Mouse (Mus musculus): ENCODE measurements around the gene Aire.

The Aire gene

DNA sequence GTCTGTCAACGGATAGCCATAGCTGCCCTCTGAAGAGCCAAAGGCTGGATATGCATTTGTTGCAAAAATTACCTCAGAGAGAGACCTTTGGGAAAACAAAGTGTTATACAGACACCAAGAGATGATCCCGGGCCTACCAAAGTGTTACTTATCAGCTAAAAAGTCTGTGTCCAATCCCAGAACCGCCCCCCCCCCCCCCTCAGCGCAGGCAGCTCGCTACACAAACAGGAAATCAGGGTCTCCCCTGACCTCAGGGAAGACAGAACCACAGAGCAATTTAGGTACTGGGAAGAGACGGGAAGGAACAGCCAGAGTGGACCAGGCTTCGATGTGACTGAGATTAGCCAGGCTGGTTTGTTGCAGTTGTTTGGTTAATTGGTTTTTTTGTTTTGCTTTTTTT lies 36.2 kb downstream of the Aire start:
- DNase-seq = no peak

DNA sequence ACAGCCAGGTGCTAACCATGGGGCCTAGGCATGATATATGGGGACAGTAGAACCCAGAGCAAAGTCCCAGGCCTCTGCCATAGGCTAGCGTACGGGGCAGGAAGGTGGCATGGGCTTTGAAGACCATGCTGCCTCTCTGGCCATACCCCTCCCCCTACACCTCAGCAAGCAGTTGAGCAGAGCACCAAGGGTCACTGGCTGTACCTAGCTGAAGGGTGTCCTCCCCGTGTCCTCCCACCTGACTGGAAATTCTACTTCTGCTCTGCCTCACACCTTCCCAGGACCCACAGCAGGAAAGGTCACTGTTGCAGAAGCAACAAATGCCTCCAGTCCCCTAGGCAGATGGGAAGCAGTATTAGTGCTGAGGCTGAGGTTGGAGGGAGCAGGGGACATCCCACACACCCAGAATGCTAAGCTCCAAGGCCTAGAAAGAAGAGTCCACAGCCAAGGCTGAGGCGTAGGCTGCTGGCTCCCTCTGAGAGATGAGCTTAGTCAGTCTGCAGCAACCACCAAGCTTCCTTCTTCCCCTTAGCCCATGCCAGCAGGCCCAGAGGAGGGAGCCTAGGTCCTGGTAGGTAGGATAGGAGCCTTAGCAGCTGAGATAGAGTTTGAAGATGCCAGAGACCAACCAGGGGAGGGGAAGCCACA lies 37.5 kb downstream of the Aire start:
- DNase-seq = peak; percentile 54

DNA sequence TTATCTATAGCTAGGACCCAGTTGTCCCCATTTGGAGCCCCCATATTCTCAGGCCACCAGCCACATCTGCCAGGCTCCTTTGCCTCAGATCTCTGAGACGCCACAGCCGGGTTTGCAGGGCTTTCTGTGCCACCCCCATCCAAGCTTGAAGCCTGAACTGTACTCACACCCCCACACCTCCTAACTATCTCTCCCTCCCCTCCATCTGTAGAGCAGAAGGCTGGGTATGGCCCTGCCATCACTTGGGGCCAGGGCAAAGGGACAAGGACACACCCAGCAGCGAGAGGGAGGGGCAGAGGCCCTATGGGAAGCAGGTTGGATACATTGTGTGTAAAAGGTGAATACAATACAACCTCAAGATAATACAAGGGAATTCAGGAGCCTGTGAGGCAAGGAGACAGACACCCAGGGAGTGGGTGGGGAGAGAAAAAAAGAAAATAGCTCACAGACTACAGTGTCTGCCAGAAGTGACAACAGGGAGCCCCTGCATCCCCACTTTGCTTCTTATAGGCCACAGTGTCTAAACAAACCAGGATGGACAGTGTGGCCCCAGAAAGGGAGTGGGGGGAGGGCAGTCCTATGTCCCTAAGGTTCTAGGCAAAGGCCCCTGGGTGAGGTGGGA lies 38.8 kb downstream of the Aire start:
- peak; percentile 78 for DNase-seq

DNA sequence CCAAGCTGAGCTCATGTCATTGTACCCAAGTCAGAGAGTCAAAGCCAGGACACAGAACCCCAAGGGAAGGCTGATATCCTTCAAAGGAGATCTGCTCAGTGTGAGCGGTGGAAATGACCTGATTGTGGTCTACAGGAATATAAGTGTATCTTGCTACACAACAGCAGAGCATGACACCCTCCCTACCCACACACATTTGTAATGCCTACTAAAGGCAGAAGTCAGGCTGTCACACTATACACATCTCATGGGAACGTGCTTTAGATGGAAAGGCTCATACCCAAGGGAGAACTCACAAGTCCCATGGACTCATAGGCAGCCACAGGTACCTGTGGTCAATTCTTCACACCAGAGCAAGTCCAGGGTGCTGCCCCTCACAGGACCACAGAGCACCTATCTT lies 41.1 kb downstream of the Aire start:
- DNase-seq = no peak

DNA sequence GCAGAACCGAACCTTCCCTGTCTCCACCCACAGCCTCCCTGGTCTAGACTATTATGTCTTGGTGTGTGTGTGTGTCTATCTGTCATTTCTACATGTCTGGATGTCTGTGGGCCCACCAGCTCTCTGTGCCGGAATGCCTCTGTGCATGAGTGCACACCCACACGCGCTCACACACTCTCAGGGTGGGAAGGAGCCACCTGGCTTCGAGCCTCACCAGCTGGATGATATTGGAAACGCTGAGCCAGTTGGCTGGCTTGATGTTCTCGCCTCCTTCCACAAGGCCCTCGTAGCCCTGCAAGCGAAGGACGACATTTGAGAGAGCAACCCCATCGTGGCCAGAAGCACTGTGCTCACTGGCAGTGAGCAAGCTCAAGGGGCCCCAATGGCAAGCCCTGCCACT lies 41.6 kb downstream of the Aire start:
- peak; percentile 94 for DNase-seq

DNA sequence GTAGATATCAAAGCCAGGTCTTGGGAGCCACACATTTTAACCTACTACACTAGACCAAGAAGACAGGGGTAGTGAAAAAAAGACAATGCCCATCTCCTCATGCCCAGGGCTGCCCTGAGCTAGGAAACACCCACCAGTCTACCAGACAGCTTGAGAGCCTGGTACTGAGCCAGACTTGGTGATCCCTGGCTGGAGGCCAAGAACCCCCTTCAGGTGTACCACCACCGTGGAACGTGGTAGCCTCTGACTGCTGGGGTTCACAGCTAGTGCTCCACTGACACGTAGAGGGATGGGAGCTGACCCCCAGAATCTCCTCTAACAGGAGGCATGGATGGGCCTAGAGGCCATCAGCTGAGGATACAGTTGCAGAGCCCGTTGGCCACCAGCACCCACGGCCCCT lies 43.2 kb downstream of the Aire start:
- DNase-seq = no peak

DNA sequence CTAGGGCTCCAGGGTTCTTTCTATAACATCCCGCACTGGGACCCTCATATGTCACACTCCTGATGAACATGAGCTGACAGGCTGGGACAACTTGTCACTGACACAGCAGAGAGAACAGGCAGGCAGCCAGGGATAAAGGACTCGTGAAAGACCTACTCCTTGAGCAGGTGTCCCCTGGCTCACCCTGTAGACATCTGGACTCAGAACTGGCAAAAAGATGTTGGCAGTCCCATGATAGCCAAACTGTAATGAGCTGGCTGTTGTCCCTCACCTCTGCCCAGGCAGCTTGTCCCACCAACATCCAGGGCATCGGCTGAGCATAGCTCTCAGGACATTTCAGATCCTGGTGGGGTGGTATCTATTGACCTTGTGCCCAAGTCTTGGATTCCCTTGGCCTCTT lies 47.8 kb downstream of the Aire start:
- no peak for DNase-seq

DNA sequence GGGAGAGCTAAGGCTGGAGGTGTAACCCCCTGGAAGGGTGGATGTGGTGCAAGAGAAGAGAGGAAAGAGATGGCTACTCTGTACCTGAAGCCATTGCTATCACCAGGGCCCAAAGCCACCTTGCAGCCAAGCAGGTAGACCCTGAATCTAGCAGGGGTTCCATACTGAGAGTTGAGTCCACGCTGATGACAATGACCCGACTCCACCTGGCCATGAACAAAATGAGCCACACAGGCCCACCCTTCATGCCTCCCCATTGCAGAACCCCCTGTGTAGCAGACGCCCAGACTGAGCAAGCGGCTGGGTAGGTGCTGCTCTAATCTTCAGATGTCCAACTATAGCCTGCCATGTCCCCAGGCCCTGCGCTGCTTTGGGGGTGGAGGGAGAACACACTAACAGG lies 57.6 kb downstream of the Aire start:
- no peak for DNase-seq

DNA sequence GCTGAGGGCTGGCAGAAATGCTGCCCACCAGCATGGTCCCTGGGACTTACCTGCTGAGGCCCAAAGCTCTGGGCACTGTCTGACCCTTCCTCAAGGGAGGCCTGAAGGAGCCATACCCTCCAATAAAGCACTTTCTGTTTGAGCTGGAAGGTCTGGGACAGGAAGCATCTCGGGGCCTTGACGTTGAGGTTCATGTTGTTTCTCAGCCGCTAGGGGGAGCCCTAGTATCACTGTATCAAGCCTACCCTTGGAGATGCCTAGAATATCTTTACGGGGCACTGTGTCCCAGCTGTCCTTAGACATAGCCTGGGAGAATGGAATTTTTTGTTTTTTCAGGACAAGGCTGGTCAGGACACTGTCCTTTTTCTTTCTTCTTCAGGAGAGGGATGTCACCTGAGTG lies 58.8 kb downstream of the Aire start:
- peak; percentile 77 for DNase-seq

Measured in right cerebral cortex, adult 18-20 months (tissue).